In genomic region chr7:139581801-139582571, GRCm38 (mm10) we compare ENCODE assay signal across 8 mouse cellular contexts. TPM values are rescaled to one million over a fixed set of nuclear protein-coding genes. Genes with fewer than 3 reads are reported as not detected.
DNase-seq lines count a peak whose midpoint lies in the region; ATAC-seq lines count a peak whose summit lies in the region.

No protein-coding gene starts in this region.

- H3K4me1 ChIP-seq in hindbrain, embryonic 12.5 days: peaks cover 39% of the 10 kb centered on the region

- peak; percentile 20 to 24 for DNase-seq in cerebellum, postnatal 36 days
- DNase-seq in cerebellum, adult 9-10 months: no peak
- peak; percentile 29 for DNase-seq in urinary bladder, adult 2 months (ENCODE audit: low spot score)
- DNase-seq in urinary bladder, postnatal 10 days (ENCODE audit: low spot score): no peak
- DNase-seq in lung, postnatal 4 days: peak; percentile 19 to 50
- DNase-seq in thymus, postnatal 10 days (ENCODE audit: low spot score in 2 of 2): no peak
- no peak for DNase-seq in frontal cortex, postnatal 36 days (ENCODE audit: low spot score in 2 of 2)

- ATAC-seq in hindbrain, embryonic 12.5 days (ENCODE audit: low FRiP score): peak; percentile 42

- H3K36me3 ChIP-seq in hindbrain, embryonic 12.5 days: no peaks in the 10 kb centered on the region

- H3K4me2 ChIP-seq in hindbrain, embryonic 12.5 days (replicated peaks): peak overlapping the region; percentile 65

- peak overlapping the region; percentile 30 for H3K27ac ChIP-seq in hindbrain, embryonic 12.5 days

- no peaks in the 10 kb centered on the region for H3K9me3 ChIP-seq in hindbrain, embryonic 12.5 days (replicated peaks)

- peaks cover 100% of the 10 kb centered on the region for H3K27me3 ChIP-seq in hindbrain, embryonic 12.5 days

- peak overlapping the region; percentile 54 for H3K9ac ChIP-seq in hindbrain, embryonic 12.5 days

- H3K4me3 ChIP-seq in hindbrain, embryonic 12.5 days: peak overlapping the region; percentile 44

- 1% methylated on average over 82 of the region's 82 CpGs for WGBS in hindbrain, embryonic 12.5 days

RNA-seq across cellular contexts. Expression of gene Nkx6-2, which starts 0.6 kb away (rescaled TPM):
- polyA plus RNA-seq in urinary bladder, adult 2 months (2012; rRNA removed): 0.10 and 0.19 TPM in 2 replicates
- polyA plus RNA-seq in hindbrain, embryonic 12.5 days (2016; fragmentation: Nextera tagmentation; extraction: Ambion mirVana): 17.9 and 19.1 TPM in 2 replicates

Comparison
In these comparisons a context has a peak if more than half of its experiments do, and no peak if none do; other contexts are left out.
1. DNase-seq: peak in cerebellum, postnatal 36 days (2 of 2), urinary bladder, adult 2 months (single experiment) and lung, postnatal 4 days (2 of 2); none in cerebellum, adult 9-10 months (single experiment), urinary bladder, postnatal 10 days (single experiment), thymus, postnatal 10 days (0 of 2) and frontal cortex, postnatal 36 days (0 of 2).
2. RNA of gene Nkx6-2, which starts 0.6 kb away (polyA plus RNA-seq): 17.9 to 19.1 TPM in hindbrain, embryonic 12.5 days; 0.10 to 0.19 TPM in urinary bladder, adult 2 months; every median in the first group is over 10 times any median in the second.